Mouse (Mus musculus): ENCODE measurements around the gene Wdfy4.

DNA sequence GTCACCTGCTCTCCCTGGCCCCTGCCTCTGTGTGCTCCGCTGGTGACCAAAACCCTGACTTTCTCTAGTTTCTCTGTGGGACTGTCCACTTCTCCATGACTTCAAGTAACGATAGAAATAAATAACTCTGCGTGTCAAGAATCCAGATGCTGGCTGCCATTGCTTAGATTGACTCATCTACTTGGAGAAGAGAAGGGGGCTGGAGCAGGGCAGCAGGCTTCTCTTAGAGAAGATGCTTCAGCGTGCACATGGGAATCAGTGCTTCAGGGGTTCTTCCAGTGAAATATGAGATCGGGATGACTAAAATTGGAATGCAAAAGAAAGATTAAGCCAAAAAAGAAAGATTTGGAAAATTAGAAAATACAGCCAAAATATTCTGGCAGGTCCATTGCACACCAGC is 165.7 kb downstream of the Wdfy4 start:
- TF ChIP-seq CTCF (IDR thresholded peaks at IDR 0.05; ENCODE audit: low read depth): no peak
- TF ChIP-seq EP300 (IDR thresholded peaks at IDR 0.05; ENCODE audit: low read depth): no peak
